Mouse (Mus musculus) spleen, adult 18-20 months (tissue): ENCODE results near the gene Slc43a3.
"Not testable (repeated sequence)": the region's sequence is repeated elsewhere in the genome, so short reads cannot be mapped to it uniquely, and the experiment has no call there.

ENCODE experiments used
- DNase-seq, 2 experiments: peaks; one replicate each; pipeline ENCODE4 v3.0.0; 2022; ENCODE audit warnings: mixed read lengths in 2 of 2

Gene Slc43a3

GRCm38 (mm10) chr2:84936474-84937429, at the start of gene Slc43a3:
Gene Slc43a3, plus strand, starts transcription at chr2:84936579.
- peak; percentile 38 to 46 for DNase-seq

GRCm38 (mm10) chr2:84886821-84887281, 49.5 kb upstream of the Slc43a3 start:
- DNase-seq: peak in 1 of 2 experiments; percentile 13

- peak in 1 of 2 experiments; percentile 41 for DNase-seq
Observed at GRCm38 (mm10) chr2:84887411-84888271, 48.7 kb upstream of the Slc43a3 start.

GRCm38 (mm10) chr2:84888657-84889315, 47.6 kb upstream of the Slc43a3 start:
- peak; percentile 45 to 73 for DNase-seq

GRCm38 (mm10) chr2:84889316-84890044, 46.9 kb upstream of the Slc43a3 start:
- no peak for DNase-seq

- peak; percentile 54 to 74 for DNase-seq
Observed at GRCm38 (mm10) chr2:84890045-84890340, 46.4 kb upstream of the Slc43a3 start.

- DNase-seq: no peak
Observed at GRCm38 (mm10) chr2:84893359-84893758, 43.0 kb upstream of the Slc43a3 start.

GRCm38 (mm10) chr2:84895495-84896198, 40.7 kb upstream of the Slc43a3 start:
- no peak for DNase-seq

- not testable (repeated sequence) for DNase-seq
Observed at GRCm38 (mm10) chr2:84896686-84897085, 39.7 kb upstream of the Slc43a3 start.

GRCm38 (mm10) chr2:84912722-84913121, 23.7 kb upstream of the Slc43a3 start:
- DNase-seq: no peak

- no peak for DNase-seq
Observed at GRCm38 (mm10) chr2:84913881-84914280, 22.5 kb upstream of the Slc43a3 start.

GRCm38 (mm10) chr2:84915330-84915729, 21.0 kb upstream of the Slc43a3 start:
- DNase-seq: no peak

- DNase-seq: no peak
Observed at GRCm38 (mm10) chr2:84916548-84917320, 19.6 kb upstream of the Slc43a3 start.

- no peak for DNase-seq
Observed at GRCm38 (mm10) chr2:84918188-84918587, 18.2 kb upstream of the Slc43a3 start.

- no peak for DNase-seq
Observed at GRCm38 (mm10) chr2:84919601-84920108, 16.7 kb upstream of the Slc43a3 start.

- DNase-seq: no peak
Observed at GRCm38 (mm10) chr2:84930186-84930585, 6.2 kb upstream of the Slc43a3 start.

- no peak for DNase-seq
Observed at GRCm38 (mm10) chr2:84933992-84934648, 2.3 kb upstream of the Slc43a3 start.

- no peak for DNase-seq
Observed at GRCm38 (mm10) chr2:84934649-84935007, 1.8 kb upstream of the Slc43a3 start.

- DNase-seq: no peak
Observed at GRCm38 (mm10) chr2:84935065-84935464, 1.3 kb upstream of the Slc43a3 start.
